In genomic region chr9:94074904-94075303, GRCm38 (mm10) we compare ENCODE assay signal across 18 mouse cellular contexts.
A peak's percentile ranks its signal among the peaks of the same experiment; 100 is the strongest.
DNase-seq lines count a peak whose midpoint lies in the region; ATAC-seq and TF ChIP-seq lines count a peak whose summit lies in the region.
"Had no signal": no experiment of that assay in that cellular context is flagged by ENCODE, and none has a peak within 500 bp of the region (broad histone marks: within the 10 kb centered on the region; RNA-seq: fewer than 3 reads in every experiment).

No protein-coding gene starts in this region.

- DNase-seq in forebrain, embryonic 10.5 days (ENCODE audit: extremely low spot score, low spot score): no peak
- DNase-seq in forebrain, embryonic 11.5 days (ENCODE audit: low spot score): no peak
- peak; percentile 56 for DNase-seq in brain, embryonic 14.5 days (ENCODE audit: low read depth)
- DNase-seq in spleen, postnatal 14 days (ENCODE audit: low spot score in 2 of 2): no peak
- DNase-seq: adrenal gland, adult 2 months; adrenal gland, postnatal 10 days; adrenal gland, postnatal 25 days; cerebellum, adult 11-12 months; cerebellum, adult 2 months; cerebellum, adult 9-10 months; cerebellum, postnatal 10 days; cerebellum, postnatal 25 days had no signal

- 0 out of 2 replicates have a peak, but pooled peaks cover 4% of the 10 kb centered on the region for H3K4me1 ChIP-seq in forebrain, embryonic 13.5 days
- no peaks in the 10 kb centered on the region for H3K4me1 ChIP-seq in forebrain, embryonic 10.5 days
- no peaks in the 10 kb centered on the region for H3K4me1 ChIP-seq in forebrain, embryonic 16.5 days (replicated peaks; ENCODE audit: control insufficient read depth, insufficient read depth, low read length)
- H3K4me1 ChIP-seq in forebrain, embryonic 11.5 days (replicated peaks; ENCODE audit: control insufficient read depth, insufficient read depth, low read length): no peaks in the 10 kb centered on the region
- no peaks in the 10 kb centered on the region for H3K4me1 ChIP-seq in midbrain, embryonic 12.5 days
- H3K4me1 ChIP-seq in midbrain, embryonic 16.5 days (ENCODE audit: control insufficient read depth, insufficient read depth, low read length): no peaks in the 10 kb centered on the region
- H3K4me1 ChIP-seq: embryonic facial prominence, embryonic 10.5 days; embryonic facial prominence, embryonic 12.5 days had no signal

- no peak overlapping the region for H3K27ac ChIP-seq in forebrain, embryonic 13.5 days
- no peak overlapping the region for H3K27ac ChIP-seq in forebrain, embryonic 10.5 days
- no peak overlapping the region for H3K27ac ChIP-seq in forebrain, embryonic 16.5 days (ENCODE audit: low read length)
- no peak overlapping the region for H3K27ac ChIP-seq in forebrain, embryonic 11.5 days (ENCODE audit: low read depth, low read length)
- H3K27ac ChIP-seq in midbrain, embryonic 12.5 days (replicated peaks): no peak overlapping the region
- no peak overlapping the region for H3K27ac ChIP-seq in midbrain, embryonic 16.5 days (ENCODE audit: low read length)
- H3K27ac ChIP-seq: embryonic facial prominence, embryonic 10.5 days; embryonic facial prominence, embryonic 12.5 days had no signal

- peak; percentile 55; the same call in 1 of the 2 replicates for ATAC-seq in forebrain, embryonic 13.5 days
- peak; percentile 73 for ATAC-seq in forebrain, embryonic 16.5 days
- ATAC-seq in forebrain, embryonic 11.5 days (replicated peaks; ENCODE audit: low FRiP score): no peak
- ATAC-seq in midbrain, embryonic 12.5 days (ENCODE audit: low FRiP score, low read depth): 0 out of 2 replicates have a peak, but pooled peaks have one; percentile 30
- no peak for ATAC-seq in midbrain, embryonic 16.5 days

- H3K9ac ChIP-seq in forebrain, embryonic 13.5 days: no peak overlapping the region
- no peak overlapping the region for H3K9ac ChIP-seq in forebrain, embryonic 16.5 days (replicated peaks; ENCODE audit: low read depth, low read length)
- H3K9ac ChIP-seq in forebrain, embryonic 11.5 days (ENCODE audit: low read length): no peak overlapping the region
- no peak overlapping the region for H3K9ac ChIP-seq in midbrain, embryonic 12.5 days (replicated peaks)
- H3K9ac ChIP-seq in midbrain, embryonic 16.5 days (ENCODE audit: low read depth, low read length): no peak overlapping the region
- H3K9ac ChIP-seq: embryonic facial prominence, embryonic 12.5 days had no signal

- no peak overlapping the region for H3K4me3 ChIP-seq in forebrain, embryonic 13.5 days
- no peak overlapping the region for H3K4me3 ChIP-seq in forebrain, embryonic 10.5 days
- H3K4me3 ChIP-seq in forebrain, embryonic 16.5 days (replicated peaks; ENCODE audit: low read length): no peak overlapping the region
- H3K4me3 ChIP-seq in forebrain, embryonic 11.5 days (ENCODE audit: low read depth, low read length): no peak overlapping the region
- no peak overlapping the region for H3K4me3 ChIP-seq in midbrain, embryonic 12.5 days
- H3K4me3 ChIP-seq in midbrain, embryonic 16.5 days (ENCODE audit: low read depth, low read length): no peak overlapping the region
- H3K4me3 ChIP-seq: embryonic facial prominence, embryonic 10.5 days; embryonic facial prominence, embryonic 12.5 days had no signal

- 54% methylated on average over 2 of the region's 2 CpGs for WGBS in forebrain, embryonic 13.5 days
- WGBS in forebrain, embryonic 10.5 days: 64% methylated on average over 2 of the region's 2 CpGs
- 45% methylated on average over 2 of the region's 2 CpGs for WGBS in forebrain, embryonic 16.5 days
- 66% methylated on average over 2 of the region's 2 CpGs for WGBS in forebrain, embryonic 11.5 days
- 54% methylated on average over 2 of the region's 2 CpGs for WGBS in midbrain, embryonic 12.5 days
- WGBS in midbrain, embryonic 16.5 days: 46% methylated on average over 2 of the region's 2 CpGs

- no peaks in the 10 kb centered on the region for H3K36me3 ChIP-seq in forebrain, embryonic 13.5 days (ENCODE audit: poor library complexity, severe bottlenecking)
- no peaks in the 10 kb centered on the region for H3K36me3 ChIP-seq in forebrain, embryonic 10.5 days (replicated peaks)
- no peaks in the 10 kb centered on the region for H3K36me3 ChIP-seq in forebrain, embryonic 16.5 days (ENCODE audit: control insufficient read depth, insufficient read depth)
- H3K36me3 ChIP-seq in forebrain, embryonic 11.5 days (ENCODE audit: control insufficient read depth, insufficient read depth, low read length): no peaks in the 10 kb centered on the region
- H3K36me3 ChIP-seq in midbrain, embryonic 12.5 days: no peaks in the 10 kb centered on the region
- no peaks in the 10 kb centered on the region for H3K36me3 ChIP-seq in midbrain, embryonic 16.5 days (ENCODE audit: control insufficient read depth, insufficient read depth, low read length)
- H3K36me3 ChIP-seq: embryonic facial prominence, embryonic 10.5 days; embryonic facial prominence, embryonic 12.5 days had no signal

- no peak overlapping the region for H3K4me2 ChIP-seq in forebrain, embryonic 13.5 days
- H3K4me2 ChIP-seq in forebrain, embryonic 16.5 days (ENCODE audit: low read length): no peak overlapping the region
- no peak overlapping the region for H3K4me2 ChIP-seq in forebrain, embryonic 11.5 days (ENCODE audit: low read depth, low read length, severe bottlenecking)
- H3K4me2 ChIP-seq in midbrain, embryonic 12.5 days (replicated peaks): no peak overlapping the region
- H3K4me2 ChIP-seq in midbrain, embryonic 16.5 days (ENCODE audit: low read length): no peak overlapping the region
- H3K4me2 ChIP-seq: embryonic facial prominence, embryonic 12.5 days had no signal

- no peaks in the 10 kb centered on the region for H3K9me3 ChIP-seq in forebrain, embryonic 13.5 days (replicated peaks)
- no peaks in the 10 kb centered on the region for H3K9me3 ChIP-seq in forebrain, embryonic 10.5 days
- H3K9me3 ChIP-seq in forebrain, embryonic 16.5 days (ENCODE audit: control insufficient read depth, low read length): no peaks in the 10 kb centered on the region
- no peaks in the 10 kb centered on the region for H3K9me3 ChIP-seq in forebrain, embryonic 11.5 days (ENCODE audit: control insufficient read depth, low read length)
- no peaks in the 10 kb centered on the region for H3K9me3 ChIP-seq in midbrain, embryonic 12.5 days
- no peaks in the 10 kb centered on the region for H3K9me3 ChIP-seq in midbrain, embryonic 16.5 days (replicated peaks; ENCODE audit: control insufficient read depth, low read length, poor library complexity, severe bottlenecking)
- H3K9me3 ChIP-seq: embryonic facial prominence, embryonic 10.5 days; embryonic facial prominence, embryonic 12.5 days had no signal

- H3K27me3 ChIP-seq in forebrain, embryonic 13.5 days: no peaks in the 10 kb centered on the region
- no peaks in the 10 kb centered on the region for H3K27me3 ChIP-seq in forebrain, embryonic 10.5 days (ENCODE audit: poor library complexity, severe bottlenecking)
- no peaks in the 10 kb centered on the region for H3K27me3 ChIP-seq in forebrain, embryonic 16.5 days (replicated peaks; ENCODE audit: control insufficient read depth, insufficient read depth, low read length)
- H3K27me3 ChIP-seq in forebrain, embryonic 11.5 days (ENCODE audit: control insufficient read depth, insufficient read depth, low read length): no peaks in the 10 kb centered on the region
- no peaks in the 10 kb centered on the region for H3K27me3 ChIP-seq in midbrain, embryonic 12.5 days
- no peaks in the 10 kb centered on the region for H3K27me3 ChIP-seq in midbrain, embryonic 16.5 days (ENCODE audit: control insufficient read depth, insufficient read depth, low read depth, low read length)
- H3K27me3 ChIP-seq: embryonic facial prominence, embryonic 12.5 days had no signal

- no peak for TF ChIP-seq CTCF in brain, embryonic 14.5 days (IDR thresholded peaks at IDR 0.05; ENCODE audit: borderline replicate concordance, extremely low read depth, insufficient read depth, insufficient read length)

- no peak for TF ChIP-seq POLR2A in brain, embryonic 14.5 days (IDR thresholded peaks at IDR 0.05; ENCODE audit: borderline replicate concordance, extremely low read depth, insufficient read depth, insufficient read length, poor library complexity, severe bottlenecking)

Comparison
In these comparisons a context has a peak if more than half of its experiments do, and no peak if none do; other contexts are left out.
1. ATAC-seq: peak in forebrain, embryonic 13.5 days (single experiment), forebrain, embryonic 16.5 days (single experiment) and midbrain, embryonic 12.5 days (single experiment); none in forebrain, embryonic 11.5 days (single experiment) and midbrain, embryonic 16.5 days (single experiment).